Mouse (Mus musculus) embryo, embryonic 11.5 days (tissue): ENCODE measurements around the gene Alkbh1.
"Not testable (repeated sequence)": the region's sequence is repeated elsewhere in the genome, so short reads cannot be mapped to it uniquely, and the experiment has no call there.

ENCODE experiments used
- DNase-seq: peaks from one replicate; pipeline ENCODE4 v3.0.0-alpha.2; 2012; ENCODE audit warnings: low read depth, low spot score

Alkbh1 gene

GRCm38 (mm10) chr12:87443700-87444122 lies at the start of gene Alkbh1, which contains the start of gene Slirp:
TSS of gene Alkbh1 (minus strand) at chr12:87444017.
TSS of gene Slirp (plus strand) at chr12:87443896.
- DNase-seq, result peak; percentile 88

GRCm38 (mm10) chr12:87488683-87489082 lies 44.9 kb upstream of the Alkbh1 start:
- DNase-seq, result not testable (repeated sequence)

- DNase-seq, result not testable (repeated sequence)
These were observed 38.7 kb upstream of the Alkbh1 start for GRCm38 (mm10) chr12:87482482-87482881.

GRCm38 (mm10) chr12:87474756-87475155 lies 30.9 kb upstream of the Alkbh1 start:
- no peak for DNase-seq

DNA sequence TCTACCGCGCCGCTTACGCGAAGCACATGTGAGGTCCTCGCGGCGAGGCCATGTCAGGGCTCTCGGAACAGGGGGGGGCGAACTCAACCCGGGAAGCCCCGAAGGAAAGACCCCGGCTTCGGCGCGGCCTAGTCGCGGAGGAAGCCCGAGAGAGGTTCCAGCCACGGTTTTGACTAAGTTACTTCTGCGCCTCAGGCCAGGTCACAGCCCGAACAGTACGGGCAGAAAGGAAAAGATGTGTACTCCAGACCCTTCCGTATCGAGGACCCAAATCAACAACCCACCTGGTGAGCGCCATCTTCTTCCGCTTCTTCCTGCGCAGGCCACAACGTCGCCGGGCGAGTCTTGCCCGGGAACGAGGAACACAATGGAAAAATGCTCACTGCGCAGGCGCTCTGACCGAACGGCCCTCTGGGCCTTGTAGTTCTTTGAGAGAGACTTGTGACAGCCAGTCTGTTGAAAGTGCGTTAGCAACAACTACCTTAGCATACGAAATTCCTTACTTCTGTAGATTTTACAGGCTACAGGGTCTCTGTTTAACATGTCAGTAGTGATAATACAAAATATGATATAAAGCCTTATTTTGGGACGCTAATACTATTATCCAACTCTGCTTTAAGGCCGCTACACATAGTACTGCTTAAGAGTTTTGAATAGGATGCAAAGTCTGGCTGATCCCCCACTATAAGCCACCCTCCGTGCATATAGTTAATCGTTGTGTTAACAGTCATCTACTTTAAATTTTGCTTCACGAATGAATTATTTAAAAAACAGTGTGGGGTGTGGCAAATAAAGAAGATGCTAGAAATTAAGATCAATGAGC lies 28.4 kb upstream of the Alkbh1 start, which contains the start of gene Snw1:
Snw1 (minus strand) TSS at position 311 of the 823 bp plus-strand sequence.
- DNase-seq, result peak; percentile 94

DNA sequence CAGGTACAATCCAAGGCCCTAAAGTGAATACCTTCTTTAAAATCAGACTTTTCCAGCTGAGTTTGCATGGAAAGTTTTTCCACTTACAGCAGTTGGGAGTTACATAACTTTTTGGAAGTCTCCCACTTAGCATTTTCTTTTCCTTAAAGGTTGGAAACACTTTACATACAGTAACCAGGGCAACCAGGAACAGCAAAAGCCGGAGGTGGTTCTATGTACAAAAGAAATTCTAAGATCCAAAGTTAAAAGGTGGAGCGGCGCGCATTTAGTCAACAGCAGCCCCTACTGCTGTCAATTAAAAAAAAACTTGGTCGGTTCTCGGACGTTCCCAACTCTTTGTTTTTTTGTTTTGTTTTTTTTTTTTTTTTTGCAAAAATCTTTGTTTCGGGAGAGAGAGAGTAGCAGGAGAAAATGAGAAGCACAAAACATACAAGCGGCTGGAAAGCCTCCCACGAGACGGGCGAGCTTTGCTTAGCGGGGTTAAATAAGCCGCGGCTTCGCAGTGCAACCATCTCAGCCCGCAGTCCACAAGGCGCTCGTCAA lies 27.7 kb upstream of the Alkbh1 start:
- no peak for DNase-seq

DNA sequence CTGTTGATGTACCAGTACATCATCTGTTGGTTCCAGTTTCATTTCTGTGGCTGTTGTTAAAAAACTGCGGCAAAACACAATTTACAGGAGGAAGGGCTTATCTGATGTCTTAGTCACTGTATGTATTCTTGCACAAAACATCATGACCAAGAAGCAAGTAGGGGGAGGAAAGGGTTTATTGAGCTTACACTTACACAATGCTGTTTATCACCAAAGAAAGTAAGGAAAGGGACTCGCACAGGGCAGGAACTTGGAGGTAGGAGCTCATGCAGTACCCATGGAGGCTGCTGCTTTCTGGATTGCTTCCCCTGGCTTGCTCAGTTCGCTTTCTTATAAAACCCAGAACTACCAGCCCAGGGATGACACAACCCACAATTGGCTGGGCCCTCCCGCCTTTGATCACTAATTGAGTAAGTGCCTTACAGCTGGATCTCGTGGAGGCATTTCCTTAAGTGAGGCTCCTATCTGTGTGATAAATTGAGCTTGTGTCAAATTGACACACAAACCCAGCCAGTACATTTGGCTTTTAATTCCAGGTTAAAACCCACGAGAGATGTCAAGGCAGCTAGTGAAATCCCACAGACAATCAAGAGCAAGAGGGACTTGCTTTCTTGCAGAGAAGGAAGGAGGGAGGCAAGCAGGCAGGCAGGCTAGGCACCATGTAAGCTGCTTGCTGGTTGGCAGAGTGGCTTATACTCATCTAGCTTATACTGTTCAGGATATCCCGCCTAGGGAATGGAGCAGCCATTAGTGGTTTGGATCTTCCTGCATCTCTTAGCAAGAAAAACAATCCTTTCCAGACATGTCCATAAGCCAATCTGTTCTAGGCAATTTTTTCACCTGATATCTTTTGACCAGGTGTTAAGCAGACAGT lies 26.7 kb upstream of the Alkbh1 start:
- no peak for DNase-seq

DNA sequence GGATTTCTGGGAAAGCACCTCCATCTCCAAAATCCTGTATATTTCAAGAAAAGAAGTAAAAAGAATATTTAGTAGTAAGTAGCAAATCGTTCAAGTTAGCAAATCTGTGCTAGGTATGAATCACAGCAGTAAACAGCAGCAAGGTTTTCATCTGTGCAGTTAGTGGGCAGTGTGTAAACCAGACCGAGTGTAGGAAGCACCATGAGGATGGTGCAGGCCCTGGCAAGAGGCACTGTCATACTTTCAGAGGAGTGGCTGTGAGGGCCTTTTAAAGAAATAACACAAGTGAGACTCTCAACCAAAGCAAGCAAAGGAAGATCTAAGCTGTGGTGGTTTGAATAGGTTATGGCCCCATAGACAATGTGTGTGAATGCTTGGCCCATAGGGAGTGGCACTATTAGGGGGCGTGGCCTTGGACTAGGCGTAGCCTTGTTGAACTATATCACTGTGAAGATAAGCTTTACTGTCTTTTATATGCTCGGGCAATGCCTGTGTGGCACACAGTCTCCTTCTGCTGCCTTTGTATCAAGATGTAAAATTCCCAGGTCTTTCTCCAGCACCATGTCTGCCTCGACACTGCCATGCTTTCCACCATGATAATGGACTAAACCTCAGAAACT lies 21.0 kb upstream of the Alkbh1 start:
- no peak for DNase-seq

DNA sequence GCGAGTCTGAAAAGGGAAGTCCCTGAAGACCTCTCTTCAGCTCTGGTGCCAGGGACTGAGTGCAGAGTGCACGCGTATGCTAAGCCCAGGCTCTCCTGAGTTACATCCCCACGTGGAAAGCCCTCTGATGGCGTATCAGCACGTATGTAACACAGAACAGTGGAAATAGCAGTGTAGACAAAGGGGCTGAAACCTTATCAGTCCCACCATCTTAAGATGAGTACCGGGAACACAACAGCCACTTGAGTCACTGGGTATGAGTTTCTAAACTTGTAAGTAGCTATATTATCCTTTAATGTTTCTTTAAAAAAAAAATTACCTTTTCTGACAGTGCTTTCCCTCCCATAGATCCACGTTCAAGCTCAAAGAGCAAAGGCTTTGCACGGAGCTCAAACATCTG lies 5.6 kb upstream of the Alkbh1 start:
- DNase-seq, result no peak

- no peak for DNase-seq
These were observed 394 bp upstream of the Alkbh1 start for GRCm38 (mm10) chr12:87444211-87444610.

GRCm38 (mm10) chr12:87443115-87443699 lies 610 bp downstream of the Alkbh1 start:
- DNase-seq, result peak; percentile 39

GRCm38 (mm10) chr12:87442177-87443114 lies 1.4 kb downstream of the Alkbh1 start:
- DNase-seq, result no peak

DNA sequence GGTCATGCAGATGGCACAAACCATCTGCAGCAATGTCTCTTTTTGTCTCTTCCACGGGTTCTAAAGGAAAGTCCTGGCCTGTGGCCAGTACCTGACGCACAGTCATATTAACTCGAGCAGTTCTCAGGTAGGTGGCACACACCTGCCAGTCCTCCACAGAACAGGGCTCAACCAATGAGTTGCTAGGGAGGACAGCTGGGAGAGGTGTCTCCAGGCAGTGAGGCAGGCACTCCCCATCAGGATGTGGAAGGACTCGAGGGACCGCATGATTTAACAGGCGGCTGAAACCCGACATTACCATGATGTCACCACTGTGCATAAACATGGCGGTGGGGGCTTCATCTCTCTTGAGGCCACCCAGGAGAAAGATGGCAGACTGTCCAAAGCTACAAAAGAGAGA lies 14.9 kb downstream of the Alkbh1 start:
- no peak for DNase-seq

DNA sequence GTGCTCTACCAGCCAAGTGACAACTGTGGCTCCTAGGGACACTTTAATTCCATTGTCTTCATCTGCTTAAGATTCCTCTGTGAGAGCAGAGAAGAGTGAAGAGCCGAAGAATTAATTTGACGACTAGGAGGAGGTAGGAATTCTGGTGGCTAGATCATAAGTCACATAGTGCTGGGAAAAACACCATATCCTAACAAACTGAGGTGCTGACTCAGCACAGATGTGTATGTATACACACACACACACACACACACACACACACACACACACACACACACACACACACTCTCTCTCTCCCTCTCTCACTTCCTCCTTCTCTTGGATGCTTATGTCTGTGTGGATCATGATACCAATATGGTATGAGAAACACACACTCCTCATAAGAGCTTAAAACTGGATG lies 15.5 kb downstream of the Alkbh1 start:
- no peak for DNase-seq

DNA sequence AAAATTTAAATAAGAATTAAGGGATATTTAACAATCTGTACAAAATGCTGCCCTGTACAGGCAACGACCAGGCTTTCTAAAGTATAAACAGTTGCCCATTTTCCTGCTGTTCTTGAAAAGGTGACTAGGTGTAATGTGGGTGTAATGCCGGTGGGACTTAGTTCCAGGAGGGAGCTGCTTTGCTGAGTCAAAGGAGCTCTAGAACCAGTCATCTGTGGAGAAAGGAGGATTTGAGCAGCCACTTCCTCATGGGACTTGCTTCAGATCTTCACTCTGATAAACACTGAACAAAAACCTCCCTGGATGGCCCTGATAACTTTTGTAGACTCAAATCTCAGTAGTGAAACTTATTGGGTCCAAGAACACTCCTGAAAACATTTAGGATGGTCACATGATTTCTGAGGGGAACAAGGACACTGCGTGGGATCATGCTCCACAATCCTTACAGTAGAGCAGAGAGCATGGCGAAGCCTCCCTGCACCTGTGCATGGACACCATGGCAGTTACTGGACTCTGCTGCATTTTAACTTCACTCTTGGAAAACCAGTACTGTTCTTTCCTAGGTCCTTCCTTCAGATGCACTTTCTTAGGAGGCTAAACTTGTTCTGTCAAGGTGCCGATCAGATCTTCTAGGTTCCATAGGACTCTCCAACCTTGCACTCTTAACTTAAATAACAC lies 17.3 kb downstream of the Alkbh1 start:
- DNase-seq, result no peak

DNA sequence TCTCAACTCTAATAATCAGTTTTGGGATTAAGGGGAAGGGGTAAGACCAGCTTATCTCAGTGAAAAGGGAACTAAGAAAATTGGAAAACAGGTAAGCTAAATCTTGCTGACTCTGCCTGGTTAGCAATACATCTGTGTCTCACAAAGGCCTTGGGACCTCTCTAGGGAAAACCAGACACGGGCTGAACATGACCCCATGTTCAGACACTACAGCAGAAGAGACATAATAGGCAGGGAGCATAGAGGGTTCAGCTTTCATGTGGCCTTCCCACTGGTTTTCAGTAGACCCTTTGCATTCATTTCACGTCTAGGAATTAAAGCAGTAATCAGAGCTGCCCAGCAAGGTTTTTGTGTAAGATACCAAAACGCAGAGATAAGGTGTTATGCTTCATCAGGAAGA lies 19.3 kb downstream of the Alkbh1 start:
- DNase-seq, result no peak

- DNase-seq, result no peak
These were observed 20.1 kb downstream of the Alkbh1 start for GRCm38 (mm10) chr12:87423700-87424099.

GRCm38 (mm10) chr12:87421708-87422507 lies 21.9 kb downstream of the Alkbh1 start:
- DNase-seq, result no peak
